Mouse (Mus musculus): ENCODE data around the gene Gm28374. TPM values are rescaled to one million over a fixed set of nuclear protein-coding genes. Genes with fewer than 3 reads are reported as not detected.
"Not testable (repeated sequence)": the region's sequence is repeated elsewhere in the genome, so short reads cannot be mapped to it uniquely, and the experiment has no call there.

The Gm28374 gene
- polyA plus RNA-seq, 1 experiment, result 0.55 TPM

DNA sequence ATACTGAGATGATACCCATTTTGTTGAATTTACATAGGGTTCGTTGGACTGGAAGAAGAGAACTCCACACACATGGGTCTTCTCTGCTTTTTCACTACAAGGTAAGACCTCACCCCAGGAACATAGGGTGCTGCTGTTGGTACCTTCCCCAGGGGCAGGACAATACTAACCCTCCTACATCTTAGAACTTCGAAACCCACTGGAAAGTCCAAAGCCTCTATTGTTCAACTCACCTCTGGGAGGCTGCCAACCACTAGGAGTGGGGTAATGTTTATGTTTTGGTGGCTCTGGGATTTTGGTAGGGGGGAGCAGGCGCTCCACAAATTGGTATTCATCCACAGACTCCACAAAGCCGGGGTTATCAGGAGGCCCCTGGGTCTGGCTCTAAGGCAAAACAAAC is 25.4 kb downstream of the Gm28374 start:
- no peak for DNase-seq (ENCODE audit: low spot score)

DNA sequence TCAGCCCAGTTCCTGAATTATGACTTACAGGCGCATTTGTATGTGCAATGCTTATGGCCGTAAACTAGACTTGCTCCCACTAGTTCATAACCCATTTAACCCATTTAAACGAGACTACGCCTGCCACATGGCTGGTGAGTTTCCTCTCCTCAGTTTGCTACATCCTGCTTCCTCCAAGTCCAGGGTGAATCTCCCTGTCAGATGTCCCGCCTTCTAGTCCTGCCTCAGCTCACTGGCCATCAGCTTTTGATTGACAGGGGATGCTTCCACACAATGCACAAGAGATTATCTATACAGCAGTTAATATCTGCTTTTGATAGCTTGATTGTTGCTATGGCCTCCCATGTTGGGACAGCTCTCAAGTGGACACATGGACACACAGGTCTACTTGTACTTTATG is 27.8 kb downstream of the Gm28374 start:
- DNase-seq (ENCODE audit: low spot score), result no peak

- no peak for DNase-seq (ENCODE audit: low spot score)
Observed at GRCm38 (mm10) chr19:6052516-6052915, 29.5 kb downstream of the Gm28374 start.

DNA sequence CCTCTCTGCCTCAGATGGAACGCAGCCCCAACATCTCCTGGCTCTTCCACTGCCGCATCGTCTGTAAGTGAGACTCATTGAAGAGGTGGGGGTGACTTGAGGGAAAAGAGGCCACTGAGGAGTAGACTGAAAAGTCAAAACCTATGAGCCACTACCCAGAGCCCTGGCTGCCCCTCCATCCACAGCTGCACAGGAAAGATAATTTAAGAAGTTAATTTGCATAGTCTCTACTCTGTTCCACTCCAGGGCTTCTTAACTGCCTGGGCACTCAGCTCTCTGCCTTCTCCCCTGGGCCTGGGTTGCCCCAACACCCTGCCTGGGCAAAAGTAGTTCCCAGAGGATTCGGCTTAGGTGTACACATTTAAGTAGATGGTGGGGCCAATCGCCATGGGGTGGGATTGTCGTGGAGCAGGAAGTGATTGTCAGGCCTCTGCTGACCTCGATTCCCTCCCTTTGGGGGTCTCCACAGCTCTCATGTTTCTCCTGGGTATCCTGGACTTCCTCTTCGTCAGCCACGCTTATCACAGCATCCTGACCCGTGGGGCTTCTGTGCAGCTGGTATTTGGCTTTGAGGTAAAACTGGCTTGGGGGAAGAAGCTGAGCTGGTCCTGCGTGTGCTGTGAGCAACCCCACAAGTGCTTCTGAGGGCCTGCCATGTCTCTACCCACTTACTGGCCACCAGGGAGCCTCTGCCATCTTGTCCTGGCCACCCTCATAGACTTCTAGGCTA is 33.2 kb downstream of the Gm28374 start:
- DNase-seq (ENCODE audit: low spot score), result no peak

DNA sequence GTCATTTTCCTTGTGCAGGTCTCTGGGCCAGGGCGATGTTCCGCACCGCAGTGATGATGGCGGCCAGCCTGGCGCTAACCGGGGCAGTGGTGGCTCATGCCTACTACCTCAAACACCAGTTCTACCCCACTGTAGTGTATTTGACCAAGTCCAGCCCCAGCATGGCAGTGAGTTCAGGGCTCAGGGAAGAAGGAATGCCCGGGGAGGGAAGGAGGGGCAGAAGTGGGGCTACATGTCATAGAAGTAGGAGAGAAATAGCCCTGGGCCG is 34.2 kb downstream of the Gm28374 start:
- no peak for DNase-seq (ENCODE audit: low spot score)

DNA sequence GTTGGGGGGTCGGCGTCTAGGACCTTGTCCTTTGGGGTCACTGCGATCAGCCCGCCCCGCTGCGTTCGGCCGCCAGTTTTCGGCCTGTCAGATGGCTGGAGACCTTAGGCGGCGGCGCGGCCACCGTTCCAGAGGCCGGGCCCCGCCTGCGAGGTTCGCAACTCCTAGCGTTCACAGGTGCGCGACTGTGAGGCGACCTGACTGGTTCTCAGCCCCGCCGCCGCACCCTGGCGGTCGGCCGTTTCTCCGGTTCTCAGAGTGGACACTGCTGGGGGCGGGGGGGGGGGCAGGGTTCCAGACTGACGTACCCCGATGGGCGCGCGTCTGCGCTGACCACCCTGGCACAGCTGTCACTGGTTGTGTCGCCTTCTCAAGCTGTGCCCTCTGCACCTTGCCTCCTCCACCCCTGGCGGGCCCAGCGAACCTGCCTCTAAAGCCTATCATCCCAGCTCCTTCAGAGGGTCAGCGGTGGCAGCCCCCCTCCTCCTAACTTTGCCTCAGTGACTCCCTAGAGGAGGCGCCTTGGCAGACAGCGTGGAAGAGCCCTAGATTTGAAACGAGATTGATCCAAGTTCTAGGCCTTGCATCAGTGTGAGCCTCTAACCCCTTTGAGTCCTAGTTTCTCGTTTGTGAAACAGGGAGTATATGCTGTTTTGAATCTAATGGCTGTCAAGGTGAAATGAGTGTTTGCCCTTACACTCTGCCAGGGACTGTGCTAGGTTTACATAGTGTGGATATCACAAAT is 34.7 kb downstream of the Gm28374 start:
- no peak for DNase-seq (ENCODE audit: low spot score)

DNA sequence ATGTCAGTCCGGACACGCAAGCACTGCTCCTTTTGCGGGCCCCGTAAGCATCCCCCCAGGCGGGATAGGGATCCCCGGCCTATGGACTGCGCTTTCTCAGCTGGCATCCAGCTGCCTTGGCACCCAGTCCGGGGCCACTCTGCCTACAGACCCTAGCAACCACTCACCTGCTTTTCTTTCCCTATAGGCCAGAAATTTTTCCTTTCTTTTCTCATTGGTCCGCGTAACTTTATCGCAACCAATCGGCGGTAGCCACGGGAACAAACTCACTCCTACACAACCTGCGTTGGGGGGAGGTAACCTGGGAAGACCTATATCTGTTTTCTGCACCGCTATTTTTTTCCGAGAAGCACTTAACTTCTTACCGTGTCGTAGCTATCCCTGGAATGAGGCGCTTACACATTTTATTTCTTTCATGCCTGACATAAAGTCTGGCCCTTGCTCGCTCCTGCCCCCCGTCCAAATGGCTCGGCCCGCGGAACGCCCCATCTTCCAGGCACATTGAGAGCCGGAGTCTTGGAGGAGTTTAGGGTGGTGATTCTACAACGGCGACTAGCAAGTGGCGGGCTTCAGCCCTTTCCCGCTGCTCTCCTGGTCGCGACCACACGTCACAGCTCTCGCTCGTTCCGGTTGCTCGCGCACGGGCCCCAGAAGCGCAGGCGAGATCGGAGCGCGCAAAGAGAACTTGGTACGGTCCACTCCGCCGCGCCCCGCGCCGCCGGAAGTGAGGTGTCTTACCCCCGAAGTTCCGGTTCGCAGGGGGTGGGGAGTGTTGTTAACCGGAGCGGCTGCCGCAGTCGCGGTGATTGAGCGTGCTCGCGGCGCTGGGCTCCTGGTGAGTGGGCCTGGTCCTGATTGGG is 35.5 kb downstream of the Gm28374 start, which contains the start of gene Syvn1:
Gene Syvn1, plus strand, starts transcription at position 283 of the 860 bp plus-strand sequence.
- DNase-seq (ENCODE audit: low spot score), result peak; percentile 92

GRCm38 (mm10) chr19:6045366-6046293 is 36.4 kb downstream of the Gm28374 start:
- DNase-seq (ENCODE audit: low spot score), result no peak

- not testable (repeated sequence) for DNase-seq (ENCODE audit: low spot score)
Observed at GRCm38 (mm10) chr19:6044102-6044501, 38.0 kb downstream of the Gm28374 start.

DNA sequence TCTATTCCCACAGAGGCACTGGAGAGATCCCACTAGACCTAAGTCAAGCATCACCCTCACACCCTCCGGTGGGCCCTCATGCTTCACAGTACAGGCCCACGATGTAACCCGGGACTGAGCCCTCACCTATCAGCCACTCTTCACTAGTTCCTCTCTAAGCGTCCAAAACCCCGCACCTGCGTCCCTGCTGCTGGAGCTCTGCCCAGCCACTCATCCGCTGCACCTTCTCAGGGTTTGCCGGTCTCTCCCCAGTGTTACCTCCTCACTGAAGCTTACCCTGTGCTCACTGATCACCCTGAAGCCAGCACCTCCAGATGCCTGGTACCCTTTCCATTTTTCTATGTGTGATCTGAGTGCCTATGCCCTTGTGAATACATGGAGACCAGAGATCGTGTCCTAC is 39.8 kb downstream of the Gm28374 start:
- no peak for DNase-seq (ENCODE audit: low spot score)

GRCm38 (mm10) chr19:6040002-6040401 is 42.1 kb downstream of the Gm28374 start:
- no peak for DNase-seq (ENCODE audit: low spot score)

- DNase-seq (ENCODE audit: low spot score), result no peak
Observed at GRCm38 (mm10) chr19:6038326-6038725, 43.7 kb downstream of the Gm28374 start.

- DNase-seq (ENCODE audit: low spot score), result no peak
Observed at GRCm38 (mm10) chr19:6037695-6038094, 44.4 kb downstream of the Gm28374 start.

- no peak for DNase-seq (ENCODE audit: low spot score)
Observed at GRCm38 (mm10) chr19:6035966-6036585, 46.0 kb downstream of the Gm28374 start.

DNA sequence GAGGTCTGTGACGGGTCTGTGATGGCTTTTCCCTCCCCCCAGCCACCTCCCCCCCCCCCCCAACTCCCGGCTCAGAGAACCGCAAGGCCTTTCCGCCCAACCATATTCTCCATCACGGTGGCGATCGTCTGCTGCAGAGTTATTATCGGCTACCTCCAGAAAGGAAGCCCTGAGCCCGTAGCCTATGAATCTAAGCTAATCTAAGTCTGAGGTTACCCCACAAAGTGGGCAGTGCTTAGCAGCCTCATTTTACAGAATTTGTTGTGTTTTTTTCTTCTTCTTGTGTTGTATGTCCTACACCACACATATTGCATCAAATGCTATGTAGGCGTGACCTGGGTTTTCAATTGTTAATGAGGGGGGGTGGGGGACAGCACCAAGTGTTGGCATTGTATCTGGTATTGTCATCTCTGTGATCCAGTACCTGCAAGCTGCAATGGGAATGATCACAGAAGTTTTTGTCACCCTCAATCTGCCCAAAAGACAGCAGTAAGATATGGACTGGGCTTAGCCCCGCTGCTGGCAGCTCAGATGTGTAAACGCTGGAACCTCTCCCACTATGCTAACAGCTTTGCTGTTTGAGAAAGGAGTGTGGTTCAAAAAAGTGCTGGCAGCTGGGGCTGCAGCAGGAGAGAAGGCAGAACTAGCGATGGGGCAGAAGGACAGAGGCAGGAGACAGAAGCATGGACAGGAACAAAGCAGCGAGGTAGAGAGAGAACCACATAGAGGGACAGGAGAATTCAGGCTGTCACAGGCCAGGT is 51.4 kb downstream of the Gm28374 start:
- no peak for DNase-seq (ENCODE audit: low spot score)

DNA sequence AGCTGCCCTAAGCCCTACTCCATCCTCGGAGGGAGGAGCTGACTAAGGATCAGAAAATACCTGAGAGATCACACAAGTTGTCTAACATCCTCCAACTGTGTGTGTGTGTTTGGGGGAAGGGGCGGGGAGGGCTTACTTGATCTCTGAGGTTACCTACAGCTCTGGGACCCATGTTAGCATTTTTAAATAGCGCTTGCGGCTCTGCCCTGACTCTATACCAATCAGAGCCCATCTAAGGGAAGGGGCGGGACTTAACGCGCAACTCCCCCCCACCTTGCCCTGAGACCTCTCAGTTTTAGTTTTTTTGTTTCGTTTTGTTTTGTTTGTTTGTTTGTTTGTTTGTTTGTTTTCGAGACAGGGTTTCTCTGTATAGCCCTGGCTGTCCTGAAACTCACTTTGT is 52.6 kb downstream of the Gm28374 start:
- DNase-seq (ENCODE audit: low spot score), result no peak

DNA sequence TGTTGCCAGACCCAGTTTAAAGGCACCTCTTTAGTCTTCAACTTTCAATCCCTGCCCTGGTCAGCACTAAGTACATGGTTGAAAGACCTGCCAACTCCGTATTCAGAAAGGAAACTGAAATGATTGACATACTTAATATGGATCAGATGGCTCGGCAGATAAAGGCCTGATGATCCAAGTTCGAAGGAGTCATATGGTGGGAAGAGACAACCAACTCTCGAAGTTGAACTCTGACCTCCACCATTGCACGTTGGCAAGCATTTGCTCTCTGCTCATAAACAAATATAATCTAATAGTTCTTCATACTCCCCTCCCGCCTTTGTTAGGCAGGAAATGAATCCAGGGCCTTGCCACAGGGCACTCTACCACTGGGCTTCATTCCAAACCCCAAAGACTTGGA is 53.1 kb downstream of the Gm28374 start:
- DNase-seq (ENCODE audit: low spot score), result no peak
